Mouse (Mus musculus) 416B (cell line): ENCODE results near the gene Gbx2.

Source experiments
- DNase-seq: peaks from one replicate; pipeline ENCODE4 v3.0.0; 2011; ENCODE audit warnings: low read depth

The Gbx2 gene

DNA sequence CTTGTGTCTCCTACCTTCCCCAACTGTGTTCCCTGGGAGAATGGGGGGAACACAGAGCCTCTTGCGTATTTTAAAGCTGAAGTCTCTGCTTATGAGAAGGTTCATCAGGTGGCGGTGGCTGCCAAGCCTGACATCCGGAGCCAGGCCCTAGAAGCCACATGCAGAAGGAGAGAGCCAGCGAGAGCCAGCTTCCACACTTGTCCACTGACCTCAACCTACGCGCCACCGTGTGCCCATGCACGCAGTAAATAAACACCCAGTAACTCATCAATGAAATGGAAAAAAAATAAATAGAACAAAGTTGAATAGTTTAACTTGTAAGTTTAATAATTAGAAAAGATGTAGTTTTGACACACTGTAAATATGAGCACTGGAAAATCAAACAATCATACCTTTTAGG lies 21.2 kb downstream of the Gbx2 start:
- no peak for DNase-seq

DNA sequence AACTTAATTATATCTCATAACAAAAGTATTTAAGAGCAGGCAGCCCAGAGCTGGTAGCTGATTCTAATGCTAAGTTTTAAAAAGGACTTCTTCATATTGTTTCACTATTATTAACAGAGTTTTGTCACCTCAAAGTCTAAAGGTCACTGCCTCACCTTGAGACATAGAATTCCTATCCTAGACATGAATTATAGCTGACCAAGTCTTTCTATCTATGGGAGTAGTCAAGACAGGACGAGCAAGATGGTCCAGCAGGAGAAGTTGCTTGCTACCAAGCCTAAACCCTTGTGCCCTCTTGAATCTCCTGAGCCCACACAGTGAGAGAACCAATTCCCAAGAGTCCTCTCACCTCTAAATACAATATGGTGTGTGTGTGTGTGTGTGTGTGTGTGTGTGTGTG lies 28.3 kb downstream of the Gbx2 start:
- no peak for DNase-seq

DNA sequence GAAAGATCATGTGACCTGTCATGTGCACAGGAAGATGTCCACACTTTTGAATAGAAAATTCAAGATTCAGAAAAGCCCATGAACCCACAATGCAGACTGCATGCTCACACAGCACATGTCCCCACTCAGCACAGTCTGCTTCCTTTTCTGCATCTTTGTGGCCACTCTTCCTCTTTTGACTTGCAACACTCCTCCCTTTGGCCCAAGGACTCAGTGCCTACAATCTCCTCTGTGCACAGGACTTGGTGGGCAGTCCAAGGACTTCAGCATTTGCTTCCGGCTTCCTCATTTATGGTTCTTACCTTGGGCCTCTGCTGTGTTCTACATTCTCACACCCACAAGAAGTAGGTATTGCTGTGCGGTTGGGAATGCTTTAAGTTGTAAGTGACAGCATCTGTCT lies 28.7 kb downstream of the Gbx2 start:
- peak; percentile 89 for DNase-seq

DNA sequence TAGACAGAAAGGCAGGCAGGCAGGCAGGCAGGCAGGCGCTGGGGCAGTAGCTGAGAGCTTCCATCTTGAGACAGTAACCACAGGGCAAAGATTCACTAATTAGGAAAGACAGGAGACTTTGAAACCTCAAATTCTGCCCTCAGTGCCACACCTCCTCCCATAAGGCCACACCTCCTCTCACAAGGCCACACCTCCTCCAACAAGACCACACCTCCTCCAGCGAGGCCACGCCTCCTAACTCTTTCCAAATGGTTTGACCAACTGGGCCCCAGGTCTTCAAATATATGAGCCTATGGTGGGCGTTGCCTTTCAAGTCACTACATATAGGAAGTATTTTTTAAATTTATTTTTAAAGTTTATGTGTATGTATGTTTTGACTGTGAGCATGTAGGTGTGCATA lies 29.6 kb downstream of the Gbx2 start:
- DNase-seq, result peak; percentile 76

DNA sequence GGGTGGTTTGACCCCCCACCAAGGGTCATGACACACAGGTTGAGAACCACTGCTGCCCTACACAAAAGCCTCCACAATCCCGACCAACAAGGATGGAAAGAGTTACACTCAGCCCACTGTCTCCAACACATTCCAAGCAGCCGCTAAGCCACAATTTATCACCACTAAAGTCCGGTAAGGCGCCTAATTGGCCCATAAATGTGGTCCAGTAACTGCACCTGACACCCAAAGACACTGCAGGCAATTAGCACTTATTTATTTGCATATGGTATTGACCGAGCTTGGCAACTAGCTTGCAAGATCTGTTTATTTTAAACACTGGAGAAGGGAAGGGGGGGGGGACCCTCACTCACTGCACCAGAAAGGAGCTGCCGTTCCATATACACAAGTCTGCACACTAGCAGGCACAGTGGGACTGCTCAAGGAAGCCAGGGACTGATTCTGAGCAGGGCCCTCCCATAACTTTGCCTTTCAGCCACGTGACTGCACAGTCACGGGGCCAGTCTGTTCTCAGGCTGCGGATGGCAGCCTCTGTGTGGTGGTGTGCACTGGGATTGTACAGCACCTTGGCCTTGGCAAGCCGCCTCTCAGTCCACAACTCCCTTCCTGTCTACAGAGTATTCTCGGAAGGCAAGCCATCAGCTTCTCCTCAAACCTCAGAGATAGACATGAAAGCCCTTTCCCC lies 31.1 kb downstream of the Gbx2 start:
- DNase-seq, result no peak

DNA sequence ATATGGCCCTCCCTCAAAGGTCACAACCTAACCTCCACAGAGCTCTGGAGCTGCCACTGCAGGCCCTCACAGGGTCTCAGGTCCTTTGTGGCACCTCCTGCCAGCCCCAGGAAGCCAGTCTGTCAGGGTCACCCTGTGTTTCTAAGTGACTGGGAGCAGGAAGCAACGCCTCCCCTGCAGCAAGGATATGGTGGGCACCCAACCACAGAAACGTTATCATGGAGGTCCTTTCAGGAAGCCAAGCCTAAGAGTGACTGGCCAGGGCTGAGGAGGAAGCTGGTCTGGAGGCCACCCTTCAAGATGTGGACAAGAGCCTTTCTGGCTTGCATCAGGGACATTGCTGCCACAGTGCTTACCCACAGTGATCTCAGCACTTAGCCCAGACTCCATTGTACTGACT lies 31.9 kb downstream of the Gbx2 start:
- peak; percentile 87 for DNase-seq

DNA sequence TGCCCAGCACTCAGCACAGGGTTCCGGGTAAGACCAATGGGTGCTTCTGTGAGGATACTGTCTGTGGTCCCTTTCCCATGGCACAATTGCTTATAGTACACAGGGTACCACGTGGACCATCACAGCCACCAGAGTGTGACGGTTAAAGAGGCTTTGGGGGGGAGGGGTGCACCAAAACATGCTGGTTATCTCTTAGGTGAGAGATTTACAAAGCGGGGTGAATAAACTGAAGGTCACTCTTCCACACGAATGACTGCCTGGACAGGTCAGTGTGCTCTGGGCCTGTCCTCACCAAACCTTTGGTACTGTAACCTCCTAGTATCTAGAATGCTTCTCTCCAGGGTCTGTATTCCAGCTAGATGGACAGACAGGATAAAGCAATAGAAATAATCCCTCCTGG lies 35.2 kb downstream of the Gbx2 start:
- DNase-seq, result no peak

DNA sequence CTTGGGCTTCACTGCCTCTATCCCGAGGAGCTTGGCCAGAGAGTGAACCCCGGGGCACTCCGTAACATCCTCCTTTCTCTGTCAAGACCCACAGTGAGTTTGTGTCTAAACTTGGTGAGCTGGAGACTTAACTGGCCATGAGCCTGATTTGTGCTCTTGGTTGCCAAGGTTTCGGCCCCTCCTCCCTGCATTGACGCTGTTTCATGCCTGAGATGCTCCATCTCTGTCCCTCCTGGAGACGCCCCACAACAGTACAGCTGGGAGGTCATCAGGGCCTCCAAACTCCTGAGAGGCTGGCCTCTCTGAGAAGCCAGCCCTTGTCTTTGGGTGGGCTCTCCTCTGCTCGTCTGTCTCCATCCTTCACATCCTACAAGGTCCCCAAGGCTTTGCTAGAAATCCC lies 38.7 kb downstream of the Gbx2 start:
- DNase-seq, result no peak

DNA sequence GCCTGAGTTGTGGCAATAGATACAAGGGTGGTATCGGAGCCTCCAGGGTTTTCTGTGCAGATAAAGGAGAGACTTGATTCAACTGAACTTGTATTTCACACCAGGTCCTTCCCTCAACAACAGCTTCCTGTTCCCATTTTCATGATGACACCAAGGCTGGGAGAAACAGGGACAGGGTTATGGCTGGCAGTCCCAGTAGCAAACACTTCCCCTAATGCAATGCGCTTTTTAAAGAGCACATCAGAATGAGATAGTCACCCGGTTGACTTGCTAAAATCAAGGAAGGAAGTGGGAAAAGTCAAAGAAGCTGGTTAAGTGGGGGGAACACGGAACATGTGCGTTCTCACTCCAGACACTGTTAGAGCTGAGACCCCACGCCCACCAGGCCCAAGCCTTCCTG lies 39.6 kb downstream of the Gbx2 start:
- DNase-seq, result no peak

DNA sequence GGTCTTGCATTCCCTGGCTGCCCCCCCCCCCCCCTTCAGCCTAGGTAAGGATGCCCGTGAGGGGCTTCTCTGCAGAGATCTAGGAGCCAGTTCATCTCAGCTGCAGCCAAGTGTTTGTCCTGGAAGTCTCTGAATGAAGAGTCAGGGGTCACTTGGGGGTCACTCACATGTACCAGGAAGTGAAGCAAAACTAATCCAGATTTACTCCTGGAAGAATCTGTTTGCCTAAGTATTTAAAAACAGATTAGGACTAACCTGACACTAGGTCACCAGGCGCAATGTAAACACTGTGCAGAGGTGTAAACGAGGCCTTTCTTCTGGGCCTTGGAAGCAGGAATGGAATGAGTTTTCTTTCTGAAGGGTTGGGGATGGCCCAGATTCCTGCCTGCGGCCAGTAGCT lies 45.3 kb downstream of the Gbx2 start:
- DNase-seq, result no peak

DNA sequence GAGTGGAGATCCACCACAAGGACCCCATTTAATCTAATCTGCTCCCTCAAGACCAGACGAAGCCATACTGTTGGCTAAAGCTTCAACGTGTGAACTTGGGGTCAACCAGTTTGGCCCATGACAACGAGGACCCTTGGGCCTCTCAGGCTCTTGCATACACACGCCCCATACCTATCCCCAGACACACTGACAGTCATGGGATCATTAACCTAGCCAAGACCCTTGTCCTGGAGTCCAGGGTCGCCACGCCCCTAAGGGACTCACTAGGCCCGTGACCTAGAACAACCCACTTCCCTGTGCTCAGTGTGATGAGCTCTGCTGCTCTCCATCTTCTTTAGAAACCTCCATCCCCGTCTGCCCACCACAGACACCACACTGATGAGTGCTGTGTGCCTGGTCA lies 46.6 kb downstream of the Gbx2 start:
- no peak for DNase-seq

DNA sequence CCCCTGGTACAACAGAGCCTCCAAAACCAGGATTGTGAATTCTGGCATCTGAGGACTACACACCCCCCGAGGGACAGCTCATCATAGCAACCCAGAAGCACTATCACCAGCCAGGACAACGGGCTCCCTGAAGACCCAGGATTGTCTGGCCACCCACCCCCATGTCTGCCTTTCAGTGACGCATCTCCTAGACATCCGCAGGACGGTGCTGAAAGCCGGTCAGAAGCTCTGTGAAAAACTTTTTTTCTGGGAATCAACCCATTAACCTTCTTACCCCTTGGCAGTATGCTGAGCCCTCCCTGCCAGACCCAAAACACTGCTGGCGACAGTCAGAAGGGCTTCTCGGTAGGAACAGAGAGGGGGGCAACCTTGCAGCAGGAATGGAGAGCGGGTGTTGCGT lies 50.1 kb downstream of the Gbx2 start:
- DNase-seq, result no peak

DNA sequence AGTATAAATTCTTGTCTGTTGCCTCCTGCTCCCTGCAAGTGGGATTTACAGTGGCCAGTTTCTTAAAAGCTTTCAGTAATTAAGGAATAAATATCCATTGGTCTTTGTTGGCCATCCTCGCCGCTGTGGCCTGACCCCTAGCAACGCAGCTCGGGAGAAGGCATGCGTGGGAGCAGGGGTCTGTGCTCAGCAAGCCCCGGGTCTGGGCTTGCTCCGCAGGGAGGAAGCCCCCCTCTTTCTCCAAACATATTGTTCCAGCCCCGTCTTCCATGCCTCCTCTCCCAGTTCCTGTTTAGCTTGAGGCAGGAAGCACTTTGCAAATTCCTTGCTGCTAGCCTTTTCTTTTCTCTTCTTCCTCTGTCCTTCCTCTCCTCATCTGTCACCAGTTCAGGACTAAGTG lies 50.8 kb downstream of the Gbx2 start:
- no peak for DNase-seq

DNA sequence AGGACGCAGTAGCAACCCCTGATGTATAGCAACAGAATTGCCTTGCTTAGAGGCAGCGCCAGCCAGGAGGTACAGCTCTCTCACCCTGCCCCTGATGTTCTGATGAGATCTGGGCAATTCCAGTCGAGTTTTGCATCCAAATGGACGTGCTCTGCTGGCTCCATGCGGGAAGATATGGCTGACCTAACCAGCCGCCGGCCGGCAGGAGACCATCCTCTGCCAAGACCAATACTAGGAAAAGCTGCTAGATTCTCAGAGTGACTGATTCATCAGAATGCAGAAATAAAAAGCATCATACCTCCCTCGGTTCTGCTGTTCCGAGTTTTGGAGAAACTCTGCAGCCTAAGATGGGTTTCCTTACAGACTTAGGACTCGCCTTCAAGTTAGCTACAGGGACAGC lies 52.5 kb downstream of the Gbx2 start:
- no peak for DNase-seq
